Mouse (Mus musculus) intestine, embryonic 16.5 days (tissue): ENCODE measurements around the gene Cox7a2l. TPM values are rescaled to one million over a fixed set of nuclear protein-coding genes. Genes with fewer than 3 reads are reported as not detected.

Experiments
- ATAC-seq: fragments of 200-750 bp; cut with Nextera tagmentation; 2 replicates; pipeline ENCODE4 v1.8.0; 2017; ENCODE audit warnings: moderate TSS enrichment, moderate library complexity
- H3K27ac ChIP-seq: fragments of 300-500 bp; sonication (generic); 2 replicates; pipeline ENCODE4 v1.5.1; 2014; ENCODE audit warnings: mild to moderate bottlenecking, low read length
- H3K27me3 ChIP-seq: fragments of 300-500 bp; sonication (generic); replicated peaks from 2 replicates; pipeline ENCODE4 v1.6.1; 2014; ENCODE audit warnings: low read length, control low read depth, mixed read lengths; ENCODE audit not compliant: control insufficient read depth, insufficient read depth
- H3K36me3 ChIP-seq: fragments of 300-500 bp; sonication (generic); 2 replicates; pipeline ENCODE4 v1.6.1; 2014; ENCODE audit warnings: low read length, control low read depth; ENCODE audit not compliant: control insufficient read depth, insufficient read depth
- H3K4me1 ChIP-seq: fragments of 300-500 bp; sonication (generic); 2 replicates; pipeline ENCODE4 v1.6.1; 2014; ENCODE audit warnings: low read length, control low read depth, mixed read lengths; ENCODE audit not compliant: control insufficient read depth, insufficient read depth
- H3K4me2 ChIP-seq: fragments of 300-500 bp; sonication (generic); 2 replicates; pipeline ENCODE4 v1.6.1; 2014; ENCODE audit warnings: low read depth, low read length, control low read depth
- H3K4me3 ChIP-seq: fragments of 300-500 bp; sonication (generic); 2 replicates; pipeline ENCODE4 v1.5.1; 2014; ENCODE audit warnings: mild to moderate bottlenecking, low read length
- H3K9ac ChIP-seq: fragments of 300-500 bp; sonication (generic); 2 replicates; pipeline ENCODE4 v1.6.1; 2014; ENCODE audit warnings: low read depth, low read length
- H3K9me3 ChIP-seq: fragments of 300-500 bp; sonication (generic); 2 replicates; pipeline ENCODE4 v1.6.1; 2016; ENCODE audit warnings: low read length, control low read depth; ENCODE audit not compliant: control insufficient read depth
- WGBS: fragments of 180-500 bp; shearing (Covaris S2); extraction: QIAGEN DNeasy Blood & Tissue Kit; methylation state at CpG from one replicate; pipeline ENCODE4 v1.1.7; 2014; 5-methylcytosine and 5-hydroxymethylcytosine counted together
- polyA plus RNA-seq: library from polyadenylated mRNA; unstranded; fragments of >200 nt; fragmentation: Nextera tagmentation; extraction: Ambion mirVana; gene quantifications from 2 replicates; pipeline ENCODE4 v1.2.1, GENCODE M21; 2015

The Cox7a2l gene
- 189 and 191 TPM in 2 replicates for polyA plus RNA-seq

DNA sequence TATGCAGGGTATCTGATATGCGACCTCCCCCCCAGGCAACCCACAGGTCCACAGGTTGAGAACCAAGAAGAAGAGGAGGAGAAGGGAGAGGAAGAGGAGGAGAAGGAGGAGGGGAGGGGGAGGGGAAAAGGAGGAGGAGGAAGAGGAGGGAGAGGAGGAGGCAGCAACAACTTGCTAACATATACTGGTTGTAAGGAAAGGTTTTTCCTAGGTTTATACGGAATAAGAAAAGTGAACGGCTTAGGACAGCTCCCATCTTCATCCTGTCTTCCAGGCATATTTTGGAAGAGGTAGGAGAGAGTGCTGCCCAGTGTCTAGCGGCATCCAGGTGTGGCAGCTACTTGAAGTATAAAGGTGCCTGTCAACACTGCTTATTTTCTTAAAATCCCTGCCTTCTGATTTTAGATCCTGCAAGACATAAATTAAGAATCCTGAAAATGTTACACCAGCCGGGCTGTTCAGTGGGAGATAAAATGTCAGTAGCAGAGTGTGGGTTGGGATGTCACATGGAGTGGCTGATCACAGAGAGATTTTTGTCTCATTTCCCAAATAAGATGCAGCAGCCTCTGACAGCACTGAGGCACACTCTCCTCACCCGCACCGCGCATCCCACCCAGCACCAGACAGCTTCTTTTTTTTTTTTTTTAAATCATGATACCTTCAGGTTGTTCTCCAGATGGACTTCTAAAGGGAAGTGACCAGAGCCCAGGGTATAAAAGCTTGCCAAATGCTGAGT is at the start of gene Cox7a2l:
TSS of gene Cox7a2l (minus strand) at position 51 of the 736 bp plus-strand sequence.
- Histone ChIP-seq H3K27me3 (no peaks in the 10 kb centered on the region), H3K27ac (no peak within 1 kb of the TSS), H3K4me3 (no peak within 1 kb of the TSS), H3K9me3 (no peaks in the 10 kb centered on the region), H3K4me1 (peaks cover 8% of the 10 kb centered on the region), H3K4me2 (no peak within 1 kb of the TSS), H3K9ac (no peak within 1 kb of the TSS), H3K36me3 (no peaks in the 10 kb centered on the region)
- ATAC-seq, result no peak
- WGBS, result 89% methylated on average over 8 of the region's 8 CpGs

GRCm38 (mm10) chr17:83565506-83565905 is 48.4 kb upstream of the Cox7a2l start:
- Histone ChIP-seq H3K9ac (no peak overlapping the region), H3K9me3 (no peaks in the 10 kb centered on the region), H3K27ac (no peak overlapping the region), H3K4me2 (no peak overlapping the region), H3K4me3 (no peak overlapping the region), H3K4me1 (no peaks in the 10 kb centered on the region), H3K27me3 (no peaks in the 10 kb centered on the region), H3K36me3 (no peaks in the 10 kb centered on the region)
- WGBS, result 54% methylated on average over 4 of the region's 4 CpGs
- ATAC-seq, result no peak

GRCm38 (mm10) chr17:83564119-83564820 is 47.1 kb upstream of the Cox7a2l start:
- WGBS, result 50% methylated on average over 12 of the region's 12 CpGs
- H3K9ac ChIP-seq, result no peak overlapping the region
- H3K4me1 ChIP-seq, result no peaks in the 10 kb centered on the region
- H3K36me3 ChIP-seq, result no peaks in the 10 kb centered on the region
- H3K27ac ChIP-seq, result no peak overlapping the region
- no peaks in the 10 kb centered on the region for H3K27me3 ChIP-seq
- H3K9me3 ChIP-seq, result no peaks in the 10 kb centered on the region
- ATAC-seq, result no peak
- H3K4me2 ChIP-seq, result no peak overlapping the region
- H3K4me3 ChIP-seq, result no peak overlapping the region

GRCm38 (mm10) chr17:83563703-83564111 is 46.6 kb upstream of the Cox7a2l start:
- Histone ChIP-seq H3K9ac (no peak overlapping the region), H3K27ac (no peak overlapping the region), H3K27me3 (no peaks in the 10 kb centered on the region), H3K4me2 (no peak overlapping the region), H3K4me1 (no peaks in the 10 kb centered on the region), H3K36me3 (no peaks in the 10 kb centered on the region), H3K4me3 (no peak overlapping the region), H3K9me3 (no peaks in the 10 kb centered on the region)
- WGBS, result 46% methylated on average over 10 of the region's 10 CpGs
- ATAC-seq, result peak; percentile 55

GRCm38 (mm10) chr17:83562153-83563010 is 45.3 kb upstream of the Cox7a2l start:
- H3K9me3 ChIP-seq, result no peaks in the 10 kb centered on the region
- ATAC-seq, result no peak
- 83% methylated on average over 5 of the region's 5 CpGs for WGBS

DNA sequence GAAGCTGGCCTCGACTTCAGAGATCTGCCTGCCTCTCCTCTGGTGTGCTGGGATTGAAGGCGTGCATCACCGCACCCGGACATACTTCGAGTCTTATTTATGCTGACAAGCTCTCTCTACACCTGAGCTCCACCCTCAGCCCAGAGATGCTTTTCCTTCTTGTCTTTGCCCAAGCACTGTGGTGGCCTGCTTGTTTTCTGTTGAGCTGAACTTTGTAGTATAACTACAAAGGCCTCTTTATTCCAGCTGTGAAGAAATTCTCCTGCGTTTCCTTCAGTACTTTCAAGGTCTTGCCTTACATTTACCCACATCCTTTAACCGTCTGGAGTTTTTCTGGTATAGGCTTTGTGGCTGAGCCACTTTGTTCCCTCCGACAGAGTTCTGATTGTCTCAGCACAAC is 42.0 kb upstream of the Cox7a2l start:
- Histone ChIP-seq H3K4me1 (no peaks in the 10 kb centered on the region), H3K4me2 (no peak overlapping the region), H3K27ac (no peak overlapping the region), H3K9ac (no peak overlapping the region), H3K4me3 (no peak overlapping the region), H3K27me3 (no peaks in the 10 kb centered on the region), H3K36me3 (no peaks in the 10 kb centered on the region), H3K9me3 (no peaks in the 10 kb centered on the region)
- no peak for ATAC-seq
- 72% methylated on average over 8 of the region's 8 CpGs for WGBS

More at GRCm38 (mm10) chr17:83562153-83563010, 45.3 kb upstream of the Cox7a2l start:
- Histone ChIP-seq H3K4me1 (no peaks in the 10 kb centered on the region), H3K27me3 (no peaks in the 10 kb centered on the region), H3K27ac (no peak overlapping the region), H3K4me2 (no peak overlapping the region), H3K4me3 (no peak overlapping the region), H3K9ac (no peak overlapping the region), H3K36me3 (no peaks in the 10 kb centered on the region)

GRCm38 (mm10) chr17:83555836-83556235 is 38.7 kb upstream of the Cox7a2l start:
- no peaks in the 10 kb centered on the region for H3K9me3 ChIP-seq
- H3K9ac ChIP-seq, result no peak overlapping the region
- no peak overlapping the region for H3K4me2 ChIP-seq
- no peak overlapping the region for H3K4me3 ChIP-seq
- no peak overlapping the region for H3K27ac ChIP-seq
- no peaks in the 10 kb centered on the region for H3K36me3 ChIP-seq
- H3K27me3 ChIP-seq, result no peaks in the 10 kb centered on the region
- 95% methylated on average over 11 of the region's 11 CpGs for WGBS
- H3K4me1 ChIP-seq, result no peaks in the 10 kb centered on the region
- no peak for ATAC-seq

- Histone ChIP-seq H3K9ac (no peak overlapping the region), H3K4me3 (no peak overlapping the region), H3K36me3 (no peaks in the 10 kb centered on the region), H3K9me3 (no peaks in the 10 kb centered on the region), H3K27me3 (no peaks in the 10 kb centered on the region), H3K27ac (no peak overlapping the region), H3K4me2 (no peak overlapping the region), H3K4me1 (no peaks in the 10 kb centered on the region)
- WGBS, result 85% methylated on average over 7 of the region's 7 CpGs
- ATAC-seq, result no peak
Observed at GRCm38 (mm10) chr17:83554997-83555396, 37.9 kb upstream of the Cox7a2l start.
